Mouse (Mus musculus) embryo, embryonic 11.5 days (tissue): ENCODE results near the gene Ushbp1.
"Not testable (repeated sequence)": the region's sequence is repeated elsewhere in the genome, so short reads cannot be mapped to it uniquely, and the experiment has no call there.

Source experiments
- DNase-seq: peaks from one replicate; pipeline ENCODE4 v3.0.0-alpha.2; 2012; ENCODE audit warnings: low read depth, low spot score

Gene Ushbp1

DNA sequence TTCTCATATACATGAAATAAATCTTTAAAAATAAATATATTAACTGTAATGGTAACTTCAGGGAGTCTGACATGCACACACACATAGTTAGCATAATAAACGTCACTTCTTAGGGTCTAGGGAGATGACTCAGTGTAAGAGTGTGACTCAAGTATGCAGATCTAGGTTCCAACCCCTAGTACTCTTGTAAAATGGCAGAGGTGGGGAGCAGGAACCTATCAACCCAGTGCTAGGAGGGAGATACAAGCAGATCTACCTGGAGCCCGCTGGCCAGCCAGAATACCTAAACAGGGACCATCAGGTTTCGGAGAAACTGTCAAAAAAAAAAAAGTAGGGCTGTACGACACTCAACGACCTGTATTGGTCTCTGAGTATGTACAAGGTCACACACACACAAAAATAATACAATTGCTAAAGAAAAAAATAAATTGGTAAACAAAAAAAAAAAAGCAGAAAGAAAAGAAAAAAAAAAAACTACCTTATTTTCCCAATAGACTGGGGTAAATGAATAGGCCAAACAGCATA lies 24.8 kb downstream of the Ushbp1 start:
- DNase-seq, result no peak

GRCm38 (mm10) chr8:71369040-71369718 lies 26.4 kb downstream of the Ushbp1 start:
- DNase-seq, result no peak

- DNase-seq, result no peak
Measured at GRCm38 (mm10) chr8:71368366-71368765, 27.2 kb downstream of the Ushbp1 start.

- no peak for DNase-seq
Measured at GRCm38 (mm10) chr8:71367529-71368176, 27.9 kb downstream of the Ushbp1 start.

DNA sequence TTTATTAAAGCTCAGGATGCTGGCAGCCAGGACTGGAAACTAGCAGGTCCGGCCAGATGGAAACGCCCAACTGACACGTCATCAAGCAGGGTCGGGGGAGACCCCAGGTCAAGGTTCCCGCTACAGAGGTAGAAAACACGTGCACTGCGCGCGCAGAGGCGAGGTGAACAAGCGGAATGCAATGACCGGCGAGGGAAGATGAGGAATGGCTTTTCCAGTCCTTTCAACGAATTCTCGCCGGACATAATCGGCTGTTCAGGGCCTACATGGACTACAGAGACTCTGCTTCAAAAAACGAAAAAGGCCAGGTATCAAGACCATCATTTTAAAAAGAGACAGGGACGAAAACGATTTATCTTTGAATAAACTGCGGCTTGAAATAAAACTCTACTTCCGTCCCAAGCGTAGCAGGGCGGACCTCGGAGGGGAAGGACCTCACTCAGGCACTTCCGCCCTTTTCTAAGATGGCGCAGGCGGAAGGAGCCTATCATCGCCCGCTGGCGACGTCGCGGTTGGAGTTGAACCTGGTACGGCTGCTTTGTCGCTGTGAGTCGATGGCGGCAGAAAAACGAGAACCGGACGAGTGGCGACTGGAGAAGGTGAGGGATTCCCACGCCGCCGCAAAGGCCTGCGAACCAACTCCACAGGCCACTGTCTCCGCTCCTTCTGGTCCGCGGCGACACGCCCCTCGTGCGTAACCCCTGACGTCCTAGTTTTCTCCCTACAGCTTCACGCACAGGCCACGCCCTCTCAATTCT lies 28.7 kb downstream of the Ushbp1 start, which contains the start of gene Use1:
Gene Use1 (plus strand): TSS at position 78 of the 758 bp plus-strand sequence.
- DNase-seq, result peak; percentile 87

GRCm38 (mm10) chr8:71358026-71358425 lies 37.6 kb downstream of the Ushbp1 start:
- DNase-seq, result no peak

- no peak for DNase-seq
Measured at GRCm38 (mm10) chr8:71351520-71351919, 44.1 kb downstream of the Ushbp1 start.

- DNase-seq, result no peak
Measured at GRCm38 (mm10) chr8:71351117-71351516, 44.5 kb downstream of the Ushbp1 start.

GRCm38 (mm10) chr8:71346581-71346980 lies 49.0 kb downstream of the Ushbp1 start:
- no peak for DNase-seq

GRCm38 (mm10) chr8:71340625-71341024 lies 55.0 kb downstream of the Ushbp1 start:
- peak; percentile 20 for DNase-seq

- not testable (repeated sequence) for DNase-seq
Measured at GRCm38 (mm10) chr8:71337834-71338233, 57.8 kb downstream of the Ushbp1 start.
